Mouse (Mus musculus) midbrain, embryonic 10.5 days (tissue): Measurements from ENCODE around the gene Krt82. TPM values are rescaled to one million over a fixed set of nuclear protein-coding genes. Genes with fewer than 3 reads are reported as not detected.

Experiments
- DNase-seq: peaks from one replicate; pipeline ENCODE4 v3.0.0-alpha.2; 2017; ENCODE audit warnings: low spot score
- H3K27ac ChIP-seq: fragments of 300-500 bp; sonication (generic); replicated peaks from 2 replicates; pipeline ENCODE4 v1.5.1; 2016; ENCODE audit warnings: mild to moderate bottlenecking
- H3K27me3 ChIP-seq: fragments of 300-500 bp; sonication (generic); 2 replicates; pipeline ENCODE4 v1.6.1; 2016; ENCODE audit warnings: low read depth, mild to moderate bottlenecking; ENCODE audit not compliant: poor library complexity, severe bottlenecking
- H3K36me3 ChIP-seq: fragments of 300-500 bp; sonication (generic); 2 replicates; pipeline ENCODE4 v1.6.1; 2016; ENCODE audit warnings: mild to moderate bottlenecking, moderate library complexity
- H3K4me1 ChIP-seq: fragments of 300-500 bp; sonication (generic); 2 replicates; pipeline ENCODE4 v1.6.1; 2016
- H3K4me3 ChIP-seq: fragments of 300-500 bp; sonication (generic); 2 replicates; pipeline ENCODE4 v1.5.1; 2016; ENCODE audit warnings: mild to moderate bottlenecking, moderate library complexity
- H3K9me3 ChIP-seq: fragments of 300-500 bp; sonication (generic); replicated peaks from 2 replicates; pipeline ENCODE4 v1.6.1; 2016; ENCODE audit warnings: mild to moderate bottlenecking
- WGBS: fragments of 180-500 bp; shearing (Covaris S2); methylation state at CpG from one replicate; pipeline ENCODE4 v1.1.7; 2016; 5-methylcytosine and 5-hydroxymethylcytosine counted together
- microRNA-seq: library from miRNA; unstranded; fragments of <30 nt; microRNA quantifications from one replicate; pipeline ENCODE4, GENCODE M21; 2017
- polyA plus RNA-seq: library from polyadenylated mRNA; unstranded; fragments of >200 nt; fragmentation: Nextera tagmentation; extraction: Ambion mirVana; gene quantifications from 2 replicates; pipeline ENCODE4 v1.2.1, GENCODE M21; 2016

Gene Krt82
- polyA plus RNA-seq, 1 experiment from 2014 or later: not detected

DNA sequence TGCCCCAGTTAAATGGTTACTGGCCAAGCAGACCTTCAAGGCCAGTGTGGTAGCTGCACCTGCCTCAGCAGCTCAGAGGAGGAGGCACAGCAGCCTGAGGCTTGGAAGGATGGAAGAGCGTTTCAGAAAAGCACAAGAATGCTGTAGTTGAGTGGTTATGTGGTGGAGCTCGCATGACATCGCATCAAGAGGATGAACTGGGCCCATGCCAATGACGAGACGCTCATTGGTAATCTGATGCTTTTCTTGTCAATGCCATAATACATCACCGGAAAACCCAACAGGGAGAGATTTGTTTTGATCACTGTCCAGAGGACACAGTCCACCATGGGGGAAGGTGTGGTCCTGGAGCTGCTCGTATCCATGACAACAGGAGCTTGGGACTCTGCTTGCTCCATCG, 55.2 kb downstream of the Krt82 start:
- Histone ChIP-seq H3K4me1 (peaks cover 14% of the 10 kb centered on the region), H3K27me3 (no peaks in the 10 kb centered on the region), H3K4me3 (no peak overlapping the region), H3K9me3 (no peaks in the 10 kb centered on the region), H3K27ac (no peak overlapping the region), H3K36me3 (no peaks in the 10 kb centered on the region)
- no peak for DNase-seq
- WGBS: 95% methylated on average over 8 of the region's 8 CpGs

DNA sequence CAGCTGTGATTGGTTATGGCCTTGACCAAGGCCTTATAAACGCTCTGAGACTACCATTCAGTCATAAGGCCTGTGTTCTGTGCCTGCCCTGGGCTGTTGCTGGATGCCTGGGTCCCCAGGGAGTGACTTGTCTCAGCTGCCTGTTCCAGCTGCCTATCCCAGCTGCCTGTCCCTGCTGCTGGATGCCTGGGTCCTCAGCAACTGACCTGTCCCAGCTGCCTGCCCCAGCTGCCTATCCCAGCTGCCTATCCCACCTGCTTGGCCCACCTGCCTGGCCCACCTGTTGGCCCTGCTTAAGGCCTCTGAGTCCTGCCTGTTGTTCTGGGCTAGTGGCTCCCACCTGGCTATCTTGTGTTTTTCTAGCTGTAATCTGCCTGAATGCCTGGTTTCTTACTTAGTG, 56.3 kb downstream of the Krt82 start:
- WGBS: 87% methylated on average over 1 of the region's 1 CpGs
- no peak for DNase-seq
- Histone ChIP-seq H3K36me3 (no peaks in the 10 kb centered on the region), H3K4me1 (peaks cover 13% of the 10 kb centered on the region), H3K9me3 (no peaks in the 10 kb centered on the region), H3K27ac (no peak overlapping the region), H3K4me3 (no peak overlapping the region), H3K27me3 (no peaks in the 10 kb centered on the region)

DNA sequence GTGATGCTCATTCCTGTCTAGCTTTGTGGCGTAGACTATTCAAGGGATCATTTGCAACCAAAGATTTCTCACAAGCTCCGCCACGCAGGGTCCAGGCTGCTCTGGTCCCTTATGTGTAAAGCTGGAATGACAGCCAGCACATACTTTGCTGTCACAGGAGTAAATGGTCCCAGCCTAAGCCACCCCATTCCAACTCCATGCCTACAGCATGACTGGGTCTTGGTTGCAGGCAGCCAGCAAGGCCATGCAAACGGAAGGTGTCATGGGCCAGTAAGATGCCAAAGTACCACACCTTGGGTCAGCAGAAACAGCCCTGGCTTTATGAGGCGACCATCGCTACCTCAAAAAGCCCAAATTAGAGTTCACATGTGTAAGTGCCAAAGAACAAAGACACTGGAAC, 56.8 kb downstream of the Krt82 start:
- Histone ChIP-seq H3K27me3 (no peaks in the 10 kb centered on the region), H3K27ac (no peak overlapping the region), H3K9me3 (no peaks in the 10 kb centered on the region), H3K4me1 (peaks cover 13% of the 10 kb centered on the region), H3K36me3 (no peaks in the 10 kb centered on the region), H3K4me3 (no peak overlapping the region)
- 88% methylated on average over 6 of the region's 6 CpGs for WGBS
- no peak for DNase-seq

DNA sequence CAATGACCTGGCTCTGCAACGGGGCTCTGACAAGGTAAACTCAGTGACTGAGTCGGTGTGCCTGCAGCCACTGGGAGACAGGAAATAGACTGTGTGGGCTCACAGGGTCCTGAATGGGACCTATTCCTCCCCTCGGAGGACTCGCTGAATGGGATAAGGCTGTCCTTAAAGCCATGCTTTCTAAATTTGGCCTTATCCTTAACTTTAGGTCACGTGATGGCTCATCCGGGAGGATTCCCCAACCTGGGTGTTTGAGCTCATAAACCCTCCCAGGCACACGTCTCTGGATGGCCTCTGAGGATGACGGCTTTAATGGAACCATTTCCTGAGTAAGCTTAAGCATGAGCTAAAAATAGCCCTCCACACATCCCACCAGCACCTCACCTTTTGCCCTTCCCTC, 57.7 kb downstream of the Krt82 start:
- no peak overlapping the region for H3K4me3 ChIP-seq
- DNase-seq: no peak
- H3K27me3 ChIP-seq: no peaks in the 10 kb centered on the region
- peaks cover 13% of the 10 kb centered on the region for H3K4me1 ChIP-seq
- H3K27ac ChIP-seq: no peak overlapping the region
- 85% methylated on average over 8 of the region's 8 CpGs for WGBS
- no peaks in the 10 kb centered on the region for H3K9me3 ChIP-seq
- H3K36me3 ChIP-seq: no peaks in the 10 kb centered on the region

DNA sequence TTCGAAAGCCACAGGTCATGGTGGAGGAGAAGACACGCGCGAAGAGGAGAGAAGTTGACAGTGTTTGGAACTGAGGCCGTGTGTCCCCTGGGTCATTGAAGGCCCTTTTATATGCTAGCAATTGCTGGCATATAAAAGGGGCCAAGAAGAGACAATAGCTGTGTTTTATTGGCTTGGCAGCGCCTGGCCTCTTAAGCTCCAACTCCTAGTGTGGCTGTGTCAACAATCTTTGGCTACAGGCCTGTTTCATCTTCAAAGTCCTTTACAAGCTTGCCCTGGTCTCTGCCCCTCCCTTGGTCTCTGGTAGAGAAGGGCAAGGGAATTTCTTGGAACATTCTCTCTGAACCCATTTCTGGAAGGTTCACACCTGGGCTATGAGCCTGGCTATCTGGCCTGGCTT, 59.0 kb downstream of the Krt82 start, which contains the start of gene Krt83:
Gene Krt83, minus strand, starts transcription at position 82 of the 400 bp plus-strand sequence.
- DNase-seq: no peak
- 0 out of 2 replicates have a peak within 1 kb of the TSS, but pooled peaks have one; percentile 23 for H3K27ac ChIP-seq
- no peaks in the 10 kb centered on the region for H3K27me3 ChIP-seq
- H3K36me3 ChIP-seq: no peaks in the 10 kb centered on the region
- H3K9me3 ChIP-seq: no peaks in the 10 kb centered on the region
- WGBS: 61% methylated on average over 6 of the region's 6 CpGs
- H3K4me1 ChIP-seq: peaks cover 13% of the 10 kb centered on the region
- H3K4me3 ChIP-seq: no peak within 1 kb of the TSS

Small RNA genes lying within 50 kb of the gene (microRNA-seq; reads per million reads assigned to microRNA genes)
- gene Gm44393 (not detected), gene Gm44460 (not detected)

Other genes starting within 250 kb of the Krt82 start
- gene Krt80, start 180.5 kb downstream of the Krt82 start, polyA plus RNA-seq: 0.06 TPM in 1 of 2 replicates, not detected in the other
- 9.7 and 11.4 TPM in 2 replicates for gene Krt7, start 139.6 kb downstream of the Krt82 start, polyA plus RNA-seq
- gene Krt87, start 111.9 kb downstream of the Krt82 start, polyA plus RNA-seq: 0.05 TPM in 1 of 2 replicates, not detected in the other
- not detected in 2 replicates for gene Krt88, start 102.9 kb downstream of the Krt82 start, polyA plus RNA-seq
- not detected in 2 replicates for gene Krt81, start 86.9 kb downstream of the Krt82 start, polyA plus RNA-seq
- not detected in 2 replicates for gene Krt86, start 77.2 kb downstream of the Krt82 start, polyA plus RNA-seq
- gene Krt83, start 59.2 kb downstream of the Krt82 start, polyA plus RNA-seq: 0.07 TPM in 1 of 2 replicates, not detected in the other
- gene Gm49425, start 33.4 kb downstream of the Krt82 start, polyA plus RNA-seq: not detected in 2 replicates
- not detected in 2 replicates for gene Krt84, start 17.8 kb downstream of the Krt82 start, polyA plus RNA-seq
- gene Krt90, start 12.3 kb upstream of the Krt82 start, polyA plus RNA-seq: 0.51 and 0.67 TPM in 2 replicates
- gene Krt75, start 23.2 kb upstream of the Krt82 start, polyA plus RNA-seq: not detected in 2 replicates
- not detected in 2 replicates for gene Gm5414, start 77.5 kb upstream of the Krt82 start, polyA plus RNA-seq
- gene Gm5478, start 96.7 kb upstream of the Krt82 start, polyA plus RNA-seq: not detected in 2 replicates
- gene Krt6b, start 129.6 kb upstream of the Krt82 start, polyA plus RNA-seq: not detected in 2 replicates
- gene Krt6a, start 143.6 kb upstream of the Krt82 start, polyA plus RNA-seq: not detected in 2 replicates
- gene Krt5, start 162.2 kb upstream of the Krt82 start, polyA plus RNA-seq: 0.11 and 0.22 TPM in 2 replicates
- not detected in 2 replicates for gene Krt71, start 192.4 kb upstream of the Krt82 start, polyA plus RNA-seq
- not detected in 2 replicates for gene Krt72, start 235.8 kb upstream of the Krt82 start, polyA plus RNA-seq